Mouse (Mus musculus) limb, embryonic 14.5 days (tissue): Measurements from ENCODE around the gene Nup188. TPM values are rescaled to one million over a fixed set of nuclear protein-coding genes. Genes with fewer than 3 reads are reported as not detected.
A peak's percentile ranks its signal among the peaks of the same experiment; 100 is the strongest.

Experiments used
- ATAC-seq: fragments of 200-750 bp; cut with Nextera tagmentation; 2 replicates; pipeline ENCODE4 v1.8.0; 2017; ENCODE audit warnings: low read depth, moderate number of reproducible peaks, moderate TSS enrichment; ENCODE audit not compliant: low FRiP score
- DNase-seq: peaks from one replicate; pipeline ENCODE4 v3.0.0-alpha.2; 2015; ENCODE audit warnings: low spot score
- H3K27ac ChIP-seq: fragments of 300-500 bp; sonication (generic); replicated peaks from 2 replicates; pipeline ENCODE4 v1.5.1; 2014; ENCODE audit warnings: low read depth, mild to moderate bottlenecking, low read length, moderate library complexity, mixed read lengths
- H3K27me3 ChIP-seq: fragments of 300-500 bp; sonication (generic); 2 replicates; pipeline ENCODE4 v1.6.1; 2014; ENCODE audit warnings: low read length, mixed read lengths; ENCODE audit not compliant: control insufficient read depth, insufficient read depth
- H3K36me3 ChIP-seq: fragments of 300-500 bp; sonication (generic); 2 replicates; pipeline ENCODE4 v1.6.1; 2014; ENCODE audit warnings: mild to moderate bottlenecking, low read length, moderate library complexity, mixed read lengths; ENCODE audit not compliant: control insufficient read depth, insufficient read depth
- H3K4me1 ChIP-seq: fragments of 300-500 bp; sonication (generic); 2 replicates; pipeline ENCODE4 v1.6.1; 2014; ENCODE audit warnings: antibody characterized with exemption, low read length, mixed read lengths; ENCODE audit not compliant: control insufficient read depth, insufficient read depth
- H3K4me2 ChIP-seq: fragments of 300-500 bp; sonication (generic); replicated peaks from 2 replicates; pipeline ENCODE4 v1.6.1; 2014; ENCODE audit warnings: low read depth, mild to moderate bottlenecking, low read length, moderate library complexity; ENCODE audit not compliant: severe bottlenecking
- H3K4me3 ChIP-seq: fragments of 300-500 bp; sonication (generic); replicated peaks from 2 replicates; pipeline ENCODE4 v1.5.1; 2014; ENCODE audit warnings: low read length
- H3K9ac ChIP-seq: fragments of 300-500 bp; sonication (generic); 2 replicates; pipeline ENCODE4 v1.6.1; 2014; ENCODE audit warnings: mild to moderate bottlenecking, low read depth, low read length, moderate library complexity; ENCODE audit not compliant: severe bottlenecking
- H3K9me3 ChIP-seq: fragments of 300-500 bp; sonication (generic); 2 replicates; pipeline ENCODE4 v1.6.1; 2016; ENCODE audit warnings: low read length; ENCODE audit not compliant: control insufficient read depth
- POLR2A ChIP-seq: fragments of 200-500 bp; IDR thresholded peaks from 2 replicates; pipeline ENCODE4 v1.8.0; 2012; ENCODE audit warnings: inconsistent platforms, mild to moderate bottlenecking, moderate library complexity, borderline replicate concordance; ENCODE audit not compliant: insufficient read depth, insufficient read length; ENCODE audit errors: extremely low read depth
- WGBS: fragments of 180-500 bp; shearing (Covaris S2); extraction: QIAGEN DNeasy Blood & Tissue Kit; methylation state at CpG from one replicate; pipeline ENCODE4 v1.1.7; 2014; 5-methylcytosine and 5-hydroxymethylcytosine counted together
- polyA plus RNA-seq, 2 experiments: library from polyadenylated mRNA; depleted of rRNA in 1 of 2; stranded (reverse) in 1 of 2; unstranded in 1 of 2; fragments of >200 nt; fragmentation: Nextera tagmentation in 1 of 2; extraction: Ambion mirVana in 1 of 2; gene quantifications; 2 replicates each; pipeline versions ENCODE4 v1.2.1 to v1.2.3; 2012 to 2014

Nup188 gene
- polyA plus RNA-seq, 2 experiments = 39.8 to 55.6 TPM

GRCm38 (mm10) chr2:30238906-30239465, 47.2 kb upstream of the Nup188 start:
- H3K36me3 ChIP-seq = peaks cover 39% of the 10 kb centered on the region
- no peaks in the 10 kb centered on the region for H3K9me3 ChIP-seq
- H3K27ac ChIP-seq = no peak overlapping the region
- H3K4me2 ChIP-seq = peak overlapping the region; percentile 91
- H3K27me3 ChIP-seq = no peaks in the 10 kb centered on the region
- no peak for ATAC-seq
- peak overlapping the region; percentile 89 for H3K9ac ChIP-seq
- peak overlapping the region; percentile 80 for H3K4me3 ChIP-seq
- 68% methylated on average over 3 of the region's 3 CpGs for WGBS
- H3K4me1 ChIP-seq = peaks cover 14% of the 10 kb centered on the region
- no peak for DNase-seq
- no peak for TF ChIP-seq POLR2A

- DNase-seq (no peak), ATAC-seq (no peak)
- Histone ChIP-seq H3K4me3 (no peak overlapping the region), H3K4me2 (peak overlapping the region; percentile 91; the same call in 1 of the 2 replicates), H3K9ac (peak overlapping the region; percentile 2; the same call in 1 of the 2 replicates), H3K9me3 (no peaks in the 10 kb centered on the region), H3K27me3 (no peaks in the 10 kb centered on the region), H3K36me3 (peaks cover 42% of the 10 kb centered on the region), H3K4me1 (peaks cover 14% of the 10 kb centered on the region), H3K27ac (no peak overlapping the region)
- no peak for TF ChIP-seq POLR2A
- 81% methylated on average over 4 of the region's 4 CpGs for WGBS
Measured at GRCm38 (mm10) chr2:30239777-30240176, 46.4 kb upstream of the Nup188 start.

- no peak for ATAC-seq
- peaks cover 46% of the 10 kb centered on the region for H3K36me3 ChIP-seq
- H3K4me2 ChIP-seq = peak within 1 kb of the TSS; percentile 91; the same call in 1 of the 2 replicates
- H3K4me3 ChIP-seq = no peak within 1 kb of the TSS
- H3K4me1 ChIP-seq = peaks cover 14% of the 10 kb centered on the region
- H3K9me3 ChIP-seq = no peaks in the 10 kb centered on the region
- no peak within 1 kb of the TSS for H3K27ac ChIP-seq
- 84% methylated on average over 2 of the region's 2 CpGs for WGBS
- TF ChIP-seq POLR2A = no peak
- H3K27me3 ChIP-seq = no peaks in the 10 kb centered on the region
- H3K9ac ChIP-seq = peak within 1 kb of the TSS; percentile 34; the same call in 1 of the 2 replicates
- no peak for DNase-seq
Measured at GRCm38 (mm10) chr2:30240267-30240666, 45.9 kb upstream of the Nup188 start, which contains the start of gene Gm28035. Gm28035 (plus strand) TSS chr2:30240567.

- DNase-seq (peak; percentile 36), ATAC-seq (no peak)
- Histone ChIP-seq H3K9ac (no peak overlapping the region), H3K4me2 (no peak overlapping the region), H3K9me3 (no peaks in the 10 kb centered on the region), H3K27me3 (no peaks in the 10 kb centered on the region), H3K4me3 (no peak overlapping the region), H3K27ac (no peak overlapping the region), H3K4me1 (peaks cover 14% of the 10 kb centered on the region), H3K36me3 (peaks cover 52% of the 10 kb centered on the region)
- TF ChIP-seq POLR2A = no peak
- 36% methylated on average over 4 of the region's 4 CpGs for WGBS
Measured at GRCm38 (mm10) chr2:30242509-30242908, 43.7 kb upstream of the Nup188 start.

GRCm38 (mm10) chr2:30243391-30243790, 42.8 kb upstream of the Nup188 start:
- Histone ChIP-seq H3K4me3 (no peak overlapping the region), H3K27ac (no peak overlapping the region), H3K9ac (no peak overlapping the region), H3K4me2 (no peak overlapping the region), H3K27me3 (no peaks in the 10 kb centered on the region), H3K4me1 (peaks cover 12% of the 10 kb centered on the region), H3K9me3 (no peaks in the 10 kb centered on the region), H3K36me3 (peaks cover 57% of the 10 kb centered on the region)
- WGBS = 88% methylated on average over 4 of the region's 4 CpGs
- no peak for TF ChIP-seq POLR2A
- DNase-seq (no peak), ATAC-seq (no peak)
